Mouse (Mus musculus) adrenal gland, postnatal 10 days (tissue): Measurements from ENCODE around the gene Cacna1s. TPM values are rescaled to one million over a fixed set of nuclear protein-coding genes. Genes with fewer than 3 reads are reported as not detected.

Experiments
- DNase-seq: peaks from one replicate; pipeline ENCODE4 v3.0.0; 2021; ENCODE audit warnings: mixed read lengths
- total RNA-seq, 2 experiments: library from RNA; stranded (reverse); gene quantifications; 2 replicates each; pipeline ENCODE4 v1.2.3; 2021

The Cacna1s gene
- total RNA-seq, 2 experiments from 2014 or later: 8.6 to 30.5 TPM

- DNase-seq: peak; percentile 21
These were observed 1.6 kb upstream of the Cacna1s start for GRCm38 (mm10) chr1:136051013-136051315.

GRCm38 (mm10) chr1:136051465-136051864 lies 1.1 kb upstream of the Cacna1s start:
- peak; percentile 81 for DNase-seq

GRCm38 (mm10) chr1:136055771-136056170 lies 3.2 kb downstream of the Cacna1s start:
- no peak for DNase-seq

- no peak for DNase-seq
These were observed 6.0 kb downstream of the Cacna1s start for GRCm38 (mm10) chr1:136058594-136058993.

- DNase-seq: peak; percentile 76
These were observed 8.7 kb downstream of the Cacna1s start for GRCm38 (mm10) chr1:136061041-136061789.

- no peak for DNase-seq
These were observed 9.2 kb downstream of the Cacna1s start for GRCm38 (mm10) chr1:136061790-136062141.

- DNase-seq: no peak
These were observed 11.4 kb downstream of the Cacna1s start for GRCm38 (mm10) chr1:136063991-136064390.

GRCm38 (mm10) chr1:136066621-136067020 lies 14.1 kb downstream of the Cacna1s start:
- DNase-seq: no peak

GRCm38 (mm10) chr1:136067579-136067978 lies 15.0 kb downstream of the Cacna1s start:
- DNase-seq: no peak

GRCm38 (mm10) chr1:136076086-136076485 lies 23.5 kb downstream of the Cacna1s start:
- peak; percentile 60 for DNase-seq

GRCm38 (mm10) chr1:136077656-136078055 lies 25.1 kb downstream of the Cacna1s start:
- no peak for DNase-seq

GRCm38 (mm10) chr1:136081161-136081560 lies 28.6 kb downstream of the Cacna1s start:
- no peak for DNase-seq

GRCm38 (mm10) chr1:136085988-136086685 lies 33.6 kb downstream of the Cacna1s start:
- DNase-seq: no peak

GRCm38 (mm10) chr1:136089368-136090165 lies 37.0 kb downstream of the Cacna1s start:
- no peak for DNase-seq

- DNase-seq: no peak
These were observed 41.2 kb downstream of the Cacna1s start for GRCm38 (mm10) chr1:136093726-136094125.

GRCm38 (mm10) chr1:136094807-136095206 lies 42.3 kb downstream of the Cacna1s start:
- no peak for DNase-seq

- DNase-seq: no peak
These were observed 49.5 kb downstream of the Cacna1s start for GRCm38 (mm10) chr1:136102094-136102493.

- no peak for DNase-seq
These were observed 50.0 kb downstream of the Cacna1s start for GRCm38 (mm10) chr1:136102551-136102950.

- no peak for DNase-seq
These were observed 50.4 kb downstream of the Cacna1s start for GRCm38 (mm10) chr1:136102981-136103380.

- no peak for DNase-seq
These were observed 51.1 kb downstream of the Cacna1s start for GRCm38 (mm10) chr1:136103696-136104095.

- no peak for DNase-seq
These were observed 52.2 kb downstream of the Cacna1s start for GRCm38 (mm10) chr1:136104741-136105140.

GRCm38 (mm10) chr1:136109464-136109863 lies 56.9 kb downstream of the Cacna1s start:
- no peak for DNase-seq

- peak; percentile 80 for DNase-seq
These were observed 63.6 kb downstream of the Cacna1s start for GRCm38 (mm10) chr1:136116183-136116582.
